Mouse (Mus musculus) midbrain, embryonic 10.5 days (tissue): ENCODE data around the gene Zc3h4. TPM values are rescaled to one million over a fixed set of nuclear protein-coding genes. Genes with fewer than 3 reads are reported as not detected.
"Not testable (repeated sequence)": the region's sequence is repeated elsewhere in the genome, so short reads cannot be mapped to it uniquely, and the experiment has no call there.

Source experiments
- DNase-seq: peaks from one replicate; pipeline ENCODE4 v3.0.0-alpha.2; 2017; ENCODE audit warnings: low spot score
- H3K27ac ChIP-seq: fragments of 300-500 bp; sonication (generic); replicated peaks from 2 replicates; pipeline ENCODE4 v1.5.1; 2016; ENCODE audit warnings: mild to moderate bottlenecking
- H3K27me3 ChIP-seq: fragments of 300-500 bp; sonication (generic); 2 replicates; pipeline ENCODE4 v1.6.1; 2016; ENCODE audit warnings: low read depth, mild to moderate bottlenecking; ENCODE audit not compliant: poor library complexity, severe bottlenecking
- H3K36me3 ChIP-seq: fragments of 300-500 bp; sonication (generic); 2 replicates; pipeline ENCODE4 v1.6.1; 2016; ENCODE audit warnings: mild to moderate bottlenecking, moderate library complexity
- H3K4me1 ChIP-seq: fragments of 300-500 bp; sonication (generic); 2 replicates; pipeline ENCODE4 v1.6.1; 2016
- H3K4me3 ChIP-seq: fragments of 300-500 bp; sonication (generic); 2 replicates; pipeline ENCODE4 v1.5.1; 2016; ENCODE audit warnings: mild to moderate bottlenecking, moderate library complexity
- H3K9me3 ChIP-seq: fragments of 300-500 bp; sonication (generic); replicated peaks from 2 replicates; pipeline ENCODE4 v1.6.1; 2016; ENCODE audit warnings: mild to moderate bottlenecking
- WGBS: fragments of 180-500 bp; shearing (Covaris S2); methylation state at CpG from one replicate; pipeline ENCODE4 v1.1.7; 2016; 5-methylcytosine and 5-hydroxymethylcytosine counted together
- polyA plus RNA-seq: library from polyadenylated mRNA; unstranded; fragments of >200 nt; fragmentation: Nextera tagmentation; extraction: Ambion mirVana; gene quantifications from 2 replicates; pipeline ENCODE4 v1.2.1, GENCODE M21; 2016

Zc3h4 gene
- polyA plus RNA-seq, 1 experiment from 2014 or later, result 17.6 TPM

DNA sequence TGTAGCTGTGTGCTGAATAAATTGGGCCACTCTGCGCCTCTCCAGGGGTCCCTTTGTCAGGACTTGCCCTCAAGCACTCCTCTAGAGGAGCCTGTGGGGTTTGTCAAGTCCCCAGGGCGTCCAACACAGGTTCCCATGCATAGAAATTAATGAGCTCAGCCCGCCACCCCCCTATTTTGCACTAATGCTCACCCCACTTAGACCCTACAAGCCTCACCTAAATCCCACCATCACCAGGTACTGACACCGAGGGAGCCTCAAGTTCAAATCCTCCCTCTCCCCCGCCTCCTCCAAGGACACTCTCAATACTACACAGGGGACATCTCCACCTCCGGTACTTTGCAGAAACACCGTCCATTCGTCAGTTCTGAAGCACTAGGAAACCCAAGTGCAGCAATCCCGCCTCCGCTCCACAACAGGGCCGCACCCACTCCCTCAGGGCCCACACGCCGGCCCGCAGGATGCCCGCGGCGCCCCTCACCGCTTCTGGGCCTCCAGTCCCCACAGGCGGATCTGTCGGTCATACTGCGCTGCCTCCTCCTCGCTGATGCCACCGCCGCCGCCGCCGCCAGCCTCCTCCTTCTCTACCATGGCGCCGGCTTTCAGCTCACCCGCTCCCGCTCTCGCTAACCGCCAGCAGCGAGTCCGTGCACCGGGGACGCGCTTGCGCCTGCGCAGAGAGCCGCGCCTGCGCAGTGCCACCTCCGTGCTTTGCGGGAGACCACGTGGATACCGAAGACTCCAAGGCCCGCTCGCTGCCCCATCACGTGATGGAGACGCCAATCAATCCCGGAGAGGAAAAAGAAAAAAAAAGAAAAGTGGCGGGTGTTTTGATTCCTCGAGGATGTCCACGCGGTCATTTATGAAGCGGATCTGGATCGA is 13.3 kb upstream of the Zc3h4 start, which contains the start of gene Sae1:
Sae1 (minus strand) TSS at position 647 of the 882 bp plus-strand sequence.
- no peaks in the 10 kb centered on the region for H3K9me3 ChIP-seq
- no peaks in the 10 kb centered on the region for H3K27me3 ChIP-seq
- H3K4me3 ChIP-seq, result peak within 1 kb of the TSS; percentile 89
- peak; percentile 98 for DNase-seq
- H3K36me3 ChIP-seq, result peaks cover 38% of the 10 kb centered on the region
- WGBS, result 1% methylated on average over 58 of the region's 58 CpGs
- peaks cover 27% of the 10 kb centered on the region for H3K4me1 ChIP-seq
- H3K27ac ChIP-seq, result peak within 1 kb of the TSS; percentile 97

DNA sequence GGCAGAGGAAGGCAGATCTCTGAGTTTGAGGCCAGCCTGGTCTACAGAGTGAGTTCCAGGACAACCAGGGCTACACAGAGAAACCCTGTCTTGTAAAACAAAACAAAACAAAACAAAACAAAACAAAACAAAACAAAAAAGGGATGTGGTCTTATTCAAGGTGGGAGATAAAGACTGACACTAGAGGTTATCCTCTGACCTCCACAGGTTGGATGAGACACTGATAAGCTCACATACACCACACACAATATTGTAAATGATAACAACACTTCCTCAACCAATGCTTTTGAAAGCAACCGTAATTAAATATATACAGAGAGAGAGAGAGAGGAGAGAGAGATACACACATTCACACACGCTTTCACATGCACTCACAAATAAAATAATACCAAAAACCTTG is 10.8 kb upstream of the Zc3h4 start:
- 90% methylated on average over 2 of the region's 2 CpGs for WGBS
- not testable (repeated sequence) for H3K27me3 ChIP-seq, DNase-seq, H3K27ac ChIP-seq, H3K4me3 ChIP-seq, H3K9me3 ChIP-seq
- Histone ChIP-seq H3K4me1 (peaks cover 25% of the 10 kb centered on the region), H3K36me3 (peaks cover 13% of the 10 kb centered on the region)

DNA sequence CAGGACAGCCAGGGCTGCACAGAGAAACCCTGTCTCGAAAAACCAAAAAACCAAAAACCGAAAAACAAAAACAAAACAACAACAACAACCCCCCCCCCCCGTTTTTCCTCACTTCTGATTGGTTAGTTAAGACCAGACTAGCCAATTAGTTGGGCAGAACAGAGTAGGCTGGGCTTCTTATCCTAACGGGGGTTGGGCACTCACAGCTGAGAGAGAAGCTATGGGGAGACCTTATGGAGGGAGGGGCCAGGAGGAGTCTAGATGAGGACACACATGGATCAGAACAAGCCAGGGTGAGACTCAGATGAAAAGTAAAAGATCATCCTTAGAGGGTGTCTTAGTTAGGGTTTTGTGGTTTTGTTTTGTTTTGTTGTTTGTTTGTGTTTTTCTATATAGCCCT is 7.8 kb upstream of the Zc3h4 start:
- H3K4me1 ChIP-seq, result peaks cover 2% of the 10 kb centered on the region
- H3K27ac ChIP-seq, result no peak overlapping the region
- no peaks in the 10 kb centered on the region for H3K36me3 ChIP-seq
- 0 out of 2 replicates have a peak, but pooled peaks cover 4% of the 10 kb centered on the region for H3K27me3 ChIP-seq
- no peak overlapping the region for H3K4me3 ChIP-seq
- no peak for DNase-seq
- H3K9me3 ChIP-seq, result no peaks in the 10 kb centered on the region
- WGBS, result 55% methylated on average over 4 of the region's 4 CpGs

DNA sequence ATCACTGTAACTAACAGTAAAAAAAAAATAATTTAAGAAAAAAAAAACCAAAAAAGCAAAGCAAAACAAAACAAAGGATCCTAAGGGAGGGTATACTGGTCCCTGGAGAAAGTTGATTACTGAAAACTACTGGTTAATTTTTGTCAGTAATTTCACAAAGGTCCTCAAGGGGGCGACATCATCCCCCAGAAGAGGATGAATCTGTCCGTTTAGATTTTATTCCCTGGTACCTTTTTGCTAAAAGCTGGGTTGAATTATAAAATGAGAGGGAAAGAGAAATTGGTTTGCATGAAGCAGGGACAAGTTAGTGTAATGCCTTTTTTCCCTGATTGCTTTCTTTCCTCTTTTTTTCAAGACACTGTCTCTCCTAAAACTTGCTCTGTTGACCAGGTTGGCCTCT is 4.8 kb upstream of the Zc3h4 start:
- 1% methylated on average over 2 of the region's 2 CpGs for WGBS
- Histone ChIP-seq H3K27ac (no peak overlapping the region), H3K9me3 (no peaks in the 10 kb centered on the region), H3K27me3 (0 out of 2 replicates have a peak, but pooled peaks cover 4% of the 10 kb centered on the region), H3K4me1 (peaks cover 8% of the 10 kb centered on the region), H3K4me3 (no peak overlapping the region), H3K36me3 (no peaks in the 10 kb centered on the region)
- DNase-seq, result no peak

DNA sequence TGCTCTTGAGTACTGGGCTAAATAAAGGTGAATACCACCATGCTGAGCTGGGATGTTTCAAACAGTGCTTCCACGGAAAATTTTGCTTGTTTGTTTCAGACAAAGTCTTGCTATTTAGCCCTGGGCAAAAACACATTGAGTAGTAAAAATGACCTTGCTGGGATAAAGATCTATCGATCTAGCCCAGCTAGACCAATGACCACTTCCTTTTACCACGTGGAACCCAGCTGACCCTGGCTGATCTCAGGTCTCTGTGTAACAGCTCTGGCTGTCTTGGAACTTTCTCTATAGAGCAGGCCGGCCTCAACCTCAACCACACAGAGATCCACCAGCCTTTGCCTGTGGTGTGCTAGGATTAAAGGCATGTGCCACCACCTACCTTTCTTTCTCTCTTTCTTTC is 3.2 kb upstream of the Zc3h4 start:
- Histone ChIP-seq H3K36me3 (no peaks in the 10 kb centered on the region), H3K4me3 (no peak overlapping the region), H3K27me3 (0 out of 2 replicates have a peak, but pooled peaks cover 4% of the 10 kb centered on the region), H3K4me1 (peaks cover 8% of the 10 kb centered on the region), H3K27ac (no peak overlapping the region), H3K9me3 (no peaks in the 10 kb centered on the region)
- 86% methylated on average over 4 of the region's 4 CpGs for WGBS
- no peak for DNase-seq

DNA sequence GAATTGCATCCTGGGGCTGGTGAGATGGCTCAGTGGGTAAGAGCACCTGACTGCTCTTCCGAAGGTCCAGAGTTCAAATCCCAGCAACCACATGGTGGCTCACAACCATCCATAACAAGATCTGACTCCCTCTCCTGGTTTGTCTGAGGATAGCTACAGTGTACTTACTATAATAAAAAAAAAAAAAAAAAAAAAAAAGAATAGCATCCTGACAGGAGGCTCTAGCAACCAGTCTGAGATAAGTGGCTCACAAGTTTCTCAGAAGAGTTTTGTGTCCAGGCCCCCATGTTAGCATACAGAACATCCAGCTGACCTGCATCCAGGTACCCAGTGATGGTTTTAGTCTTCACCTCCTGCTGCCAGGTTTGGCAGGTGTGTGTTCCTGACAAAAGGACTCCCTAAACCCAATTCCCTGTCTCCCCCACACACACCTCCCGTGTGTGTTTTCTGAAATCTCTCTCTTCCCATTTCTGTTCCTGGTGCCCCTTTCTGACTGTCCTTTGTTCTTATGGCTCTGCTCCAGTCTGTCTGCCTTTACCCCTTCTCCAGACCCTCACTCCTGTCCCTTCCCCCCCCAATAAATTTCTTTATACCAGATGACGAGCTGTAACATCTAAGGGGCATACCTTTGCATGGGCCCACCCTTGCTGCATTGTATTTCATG is 2.2 kb upstream of the Zc3h4 start:
- peak overlapping the region; percentile 100 for H3K27ac ChIP-seq
- no peaks in the 10 kb centered on the region for H3K36me3 ChIP-seq
- H3K9me3 ChIP-seq, result no peaks in the 10 kb centered on the region
- peak overlapping the region; percentile 89 for H3K4me3 ChIP-seq
- WGBS, result 53% methylated on average over 3 of the region's 3 CpGs
- H3K27me3 ChIP-seq, result 0 out of 2 replicates have a peak, but pooled peaks cover 4% of the 10 kb centered on the region
- peaks cover 18% of the 10 kb centered on the region for H3K4me1 ChIP-seq
- DNase-seq, result no peak

DNA sequence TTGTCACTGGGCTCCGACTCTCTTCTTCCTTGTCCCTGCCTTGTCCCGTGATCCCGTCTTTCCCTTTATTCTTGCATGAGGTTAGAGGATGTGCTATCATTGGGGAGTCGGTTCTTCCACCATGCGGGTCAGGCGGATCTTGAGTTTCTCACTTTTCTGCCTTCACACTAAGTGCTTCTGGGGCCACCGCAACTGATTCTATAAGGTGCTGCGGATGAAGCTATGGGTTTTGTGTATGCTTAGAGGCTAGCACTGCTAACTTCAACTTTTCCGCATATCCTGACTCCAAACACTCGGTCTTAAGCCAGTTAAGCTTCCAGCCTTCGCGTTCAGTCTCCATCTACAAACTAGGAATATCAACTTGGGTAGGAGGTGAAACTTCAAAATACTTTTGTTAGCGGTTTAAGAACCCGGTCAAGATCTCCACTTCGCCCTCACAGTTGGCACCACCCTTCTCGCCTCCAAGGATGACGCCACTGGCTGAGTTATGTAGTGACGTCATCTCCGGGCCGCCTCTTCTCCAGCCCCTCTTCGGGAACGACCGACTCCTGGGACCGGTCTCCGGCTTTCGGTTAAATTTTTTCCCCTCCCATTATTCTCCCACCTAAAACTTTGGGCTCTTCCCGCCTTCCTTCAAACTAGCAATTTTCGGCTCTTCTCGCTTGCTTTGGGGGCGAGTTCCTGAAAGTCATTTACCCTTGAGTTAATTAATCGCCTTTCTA is 1.5 kb upstream of the Zc3h4 start:
- Histone ChIP-seq H3K27ac (peak overlapping the region; percentile 100), H3K4me1 (peaks cover 26% of the 10 kb centered on the region), H3K4me3 (peak overlapping the region; percentile 89), H3K36me3 (no peaks in the 10 kb centered on the region), H3K27me3 (0 out of 2 replicates have a peak, but pooled peaks cover 4% of the 10 kb centered on the region), H3K9me3 (no peaks in the 10 kb centered on the region)
- DNase-seq, result peak; percentile 94
- WGBS, result 2% methylated on average over 31 of the region's 31 CpGs

DNA sequence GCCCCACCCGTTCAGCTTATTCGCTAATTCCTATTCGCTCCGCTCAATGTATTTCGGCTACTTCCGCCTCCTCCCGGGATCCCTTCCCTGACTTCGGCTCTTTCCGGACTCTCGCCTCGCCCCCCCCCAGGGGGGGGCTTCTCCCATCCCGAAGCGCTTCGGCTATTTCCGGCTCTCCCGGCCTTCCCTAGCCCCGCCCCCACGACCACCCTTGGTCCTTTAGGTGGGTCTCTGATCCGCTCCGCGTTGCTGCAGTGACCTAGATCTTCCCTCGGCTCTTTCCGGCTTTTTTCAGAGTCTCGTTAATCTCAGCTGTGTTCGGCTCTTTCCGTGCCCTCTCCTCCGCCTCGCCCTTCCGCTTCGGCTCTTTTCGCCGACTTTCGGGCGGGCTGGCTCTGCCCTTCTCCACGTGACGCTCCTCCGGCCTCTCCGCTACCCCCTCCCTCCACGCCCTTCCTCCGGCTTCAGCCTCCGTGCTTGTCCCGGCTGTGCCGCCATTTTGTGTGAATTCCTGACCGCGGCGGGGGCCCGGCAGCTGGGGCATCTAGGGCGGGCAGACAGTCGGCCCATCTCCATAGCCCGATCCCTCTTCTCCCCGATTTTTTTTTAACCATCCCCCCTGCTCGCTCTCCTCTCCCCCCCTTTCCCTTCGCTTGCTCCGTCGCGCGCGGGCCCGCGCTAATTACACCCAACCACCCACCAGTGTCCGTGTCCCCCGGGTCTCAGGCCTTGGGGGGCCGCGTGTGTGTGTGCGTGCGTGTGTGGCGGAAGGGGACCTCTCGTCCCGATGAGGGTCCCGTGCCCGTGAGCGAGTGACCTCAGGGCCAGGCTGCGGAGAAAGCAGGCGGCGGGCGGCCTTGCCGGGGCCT is 656 bp upstream of the Zc3h4 start:
- Histone ChIP-seq H3K27ac (peak overlapping the region; percentile 100), H3K27me3 (0 out of 2 replicates have a peak, but pooled peaks cover 4% of the 10 kb centered on the region), H3K9me3 (no peaks in the 10 kb centered on the region), H3K36me3 (0 out of 2 replicates have a peak, but pooled peaks cover 6% of the 10 kb centered on the region), H3K4me3 (peak overlapping the region; percentile 89), H3K4me1 (peaks cover 34% of the 10 kb centered on the region)
- 1% methylated on average over 77 of the region's 77 CpGs for WGBS
- DNase-seq, result peak; percentile 99

DNA sequence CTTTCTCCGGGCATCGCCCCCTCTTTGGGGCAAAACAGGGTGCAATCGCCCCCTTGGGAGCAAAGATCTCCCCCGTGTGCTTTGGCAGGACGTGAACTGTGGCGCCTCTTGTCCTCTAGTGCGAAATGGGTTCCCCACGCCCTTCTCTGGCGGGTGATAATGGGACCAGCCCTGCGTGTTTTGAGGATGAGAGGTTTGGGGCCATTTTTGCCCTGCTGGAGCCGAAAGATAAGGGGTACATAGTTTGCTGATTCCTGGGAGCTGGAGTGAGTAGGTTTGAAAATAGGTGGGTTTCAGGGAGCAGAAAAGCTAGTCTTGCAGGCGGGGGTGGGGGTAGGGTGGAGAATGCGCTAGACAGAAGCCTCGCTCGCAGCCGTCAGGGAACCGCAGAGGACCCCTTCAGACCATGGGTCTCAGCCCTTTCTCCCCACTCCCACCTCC is 1.3 kb downstream of the Zc3h4 start:
- WGBS, result under 1% methylated on average over 17 of the region's 17 CpGs
- Histone ChIP-seq H3K27ac (peak overlapping the region; percentile 100), H3K4me3 (peak overlapping the region; percentile 89), H3K27me3 (no peaks in the 10 kb centered on the region), H3K9me3 (no peaks in the 10 kb centered on the region), H3K4me1 (peaks cover 46% of the 10 kb centered on the region), H3K36me3 (peaks cover 19% of the 10 kb centered on the region)
- DNase-seq, result peak; percentile 56

DNA sequence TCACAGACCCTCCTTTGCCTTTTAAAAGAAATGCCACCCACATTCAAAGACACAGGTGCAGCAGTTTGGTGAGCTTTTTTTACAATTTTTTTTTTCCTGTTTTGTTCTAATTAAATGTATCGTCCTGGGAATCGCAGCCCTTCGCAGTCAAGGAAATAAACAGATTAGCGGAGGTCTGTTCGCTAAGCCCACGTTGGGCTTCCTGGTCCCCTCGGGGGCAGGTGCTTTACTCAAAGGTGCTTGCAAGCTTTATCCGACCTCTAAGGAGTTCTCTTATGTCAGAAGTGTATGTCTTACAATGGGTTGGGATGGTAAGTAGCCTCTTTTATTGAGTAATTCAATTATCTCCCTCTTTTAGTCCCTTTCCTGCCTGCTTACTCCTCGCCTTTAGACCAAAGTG is 1.7 kb downstream of the Zc3h4 start:
- WGBS, result 2% methylated on average over 9 of the region's 9 CpGs
- H3K36me3 ChIP-seq, result peaks cover 24% of the 10 kb centered on the region
- peak overlapping the region; percentile 100 for H3K27ac ChIP-seq
- no peaks in the 10 kb centered on the region for H3K27me3 ChIP-seq
- H3K9me3 ChIP-seq, result no peaks in the 10 kb centered on the region
- H3K4me1 ChIP-seq, result peaks cover 46% of the 10 kb centered on the region
- H3K4me3 ChIP-seq, result peak overlapping the region; percentile 89
- DNase-seq, result no peak

DNA sequence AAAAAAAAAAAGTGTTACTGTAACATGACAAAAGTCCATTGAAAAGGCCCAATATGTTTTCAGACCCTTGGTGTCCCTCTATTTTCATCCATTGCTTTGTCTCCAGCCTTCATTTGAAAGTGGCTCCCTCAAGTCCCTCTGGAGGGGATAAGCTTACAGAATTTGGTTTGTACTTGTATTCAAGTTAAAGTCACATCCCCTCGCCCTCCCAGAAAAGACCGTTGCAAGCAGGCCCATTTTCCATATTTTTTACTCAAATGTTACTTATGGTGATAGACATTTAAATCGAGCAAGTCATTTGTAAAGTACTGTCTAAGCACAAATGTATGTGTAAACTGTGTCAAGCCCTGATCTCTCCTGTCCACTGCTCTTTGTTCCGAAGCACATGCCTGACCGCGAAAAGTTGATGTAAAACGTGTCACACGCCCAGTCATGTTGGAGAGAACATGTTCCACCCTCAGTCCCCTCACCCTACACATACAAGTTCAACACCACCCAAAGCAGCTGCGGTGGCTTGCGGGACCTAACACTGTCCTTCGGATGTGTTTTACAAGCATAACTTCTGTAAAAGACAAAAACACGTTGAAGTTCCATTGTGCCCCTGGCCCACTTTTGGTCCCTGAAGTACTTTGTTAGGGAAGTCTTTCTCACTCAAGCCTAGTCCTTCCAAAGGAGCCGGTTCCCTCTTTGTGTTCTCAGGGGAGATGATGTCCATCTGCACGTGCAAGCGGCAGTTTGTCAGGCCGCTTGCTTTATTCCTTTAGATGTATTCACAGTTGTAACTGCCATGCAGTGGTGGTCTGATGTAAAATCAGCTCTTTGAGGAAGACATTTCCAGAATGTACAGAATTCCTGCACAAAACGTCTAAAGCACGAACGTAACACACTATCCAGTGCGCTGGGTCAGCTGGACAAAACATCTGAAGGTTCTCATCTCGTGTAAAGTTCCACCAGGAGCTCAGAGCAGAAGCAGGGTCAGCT is 2.5 kb downstream of the Zc3h4 start:
- 58% methylated on average over 21 of the region's 21 CpGs for WGBS
- Histone ChIP-seq H3K4me1 (peaks cover 46% of the 10 kb centered on the region), H3K9me3 (no peaks in the 10 kb centered on the region)

More for the DNA sequence above, 2.5 kb downstream of the Zc3h4 start:
- Histone ChIP-seq H3K27me3 (no peaks in the 10 kb centered on the region), H3K4me3 (peak overlapping the region; percentile 89), H3K36me3 (peaks cover 32% of the 10 kb centered on the region), H3K27ac (peak overlapping the region; percentile 100)
- DNase-seq, result peak; percentile 45
